Mouse (Mus musculus) left cerebral cortex, adult 2 months (tissue): ENCODE results near the gene Cd3e. TPM values are rescaled to one million over a fixed set of nuclear protein-coding genes. Genes with fewer than 3 reads are reported as not detected.

ENCODE experiments used
- DNase-seq, 2 experiments: peaks; one replicate each; pipeline ENCODE4 v3.0.0; 2021 to 2022; ENCODE audit warnings: low spot score in 2 of 2, mixed read lengths in 1 of 2; ENCODE audit errors: extremely low spot score in 1 of 2
- H3K27ac ChIP-seq: fragments of 200-600 bp; 2 replicates; pipeline ENCODE4 v1.8.1; 2022
- H3K4me3 ChIP-seq: fragments of 200-600 bp; 2 replicates; pipeline ENCODE4 v1.8.1; 2022
- CTCF ChIP-seq: fragments of 200-600 bp; IDR thresholded peaks from 2 replicates; pipeline ENCODE4 v1.8.1; 2022; ENCODE audit warnings: antibody characterized with exemption, mild to moderate bottlenecking, moderate library complexity
- intact Hi-C: fragments of 180-260 bp; cut with DNase I; formaldehyde crosslinking; loops from one replicate; pipeline ENCODE4 v1.15.1; 2025
- total RNA-seq, 2 experiments: library from RNA; stranded (reverse); gene quantifications; 2 replicates each; pipeline ENCODE4 v1.2.3; 2021

Gene Cd3e
- total RNA-seq, 2 experiments from 2014 or later = not detected

- intact Hi-C loops = no loop called here
- no peak overlapping the region for H3K4me3 ChIP-seq
- H3K27ac ChIP-seq = no peak overlapping the region
- DNase-seq = no peak
- TF ChIP-seq CTCF = no peak
Observed at GRCm38 (mm10) chr9:45011291-45011690, 1.9 kb upstream of the Cd3e start.

- no peak overlapping the region for H3K4me3 ChIP-seq
- TF ChIP-seq CTCF = no peak
- no peak overlapping the region for H3K27ac ChIP-seq
- no peak for DNase-seq
- intact Hi-C loops = no loop called here
Observed at GRCm38 (mm10) chr9:45010461-45010860, 1.0 kb upstream of the Cd3e start.

- DNase-seq = no peak
- Histone ChIP-seq H3K4me3 (no peak overlapping the region), H3K27ac (no peak overlapping the region)
- intact Hi-C loops = no loop called here
- TF ChIP-seq CTCF = no peak
Observed at GRCm38 (mm10) chr9:45008342-45008741, 1.1 kb downstream of the Cd3e start.

GRCm38 (mm10) chr9:45007404-45007803 is 2.0 kb downstream of the Cd3e start:
- no peak overlapping the region for H3K4me3 ChIP-seq
- DNase-seq = no peak
- no peak for TF ChIP-seq CTCF
- intact Hi-C loops = no loop called here
- H3K27ac ChIP-seq = no peak overlapping the region

GRCm38 (mm10) chr9:45000249-45000648 is 9.2 kb downstream of the Cd3e start:
- intact Hi-C loops = no loop called here
- no peak for TF ChIP-seq CTCF

GRCm38 (mm10) chr9:44999776-45000175 is 9.7 kb downstream of the Cd3e start:
- no peak overlapping the region for H3K4me3 ChIP-seq
- H3K27ac ChIP-seq = no peak overlapping the region
- intact Hi-C loops = no loop called here
- TF ChIP-seq CTCF = no peak
- no peak for DNase-seq

More at GRCm38 (mm10) chr9:45000249-45000648, 9.2 kb downstream of the Cd3e start:
- no peak for DNase-seq
- H3K4me3 ChIP-seq = no peak overlapping the region
- no peak overlapping the region for H3K27ac ChIP-seq

GRCm38 (mm10) chr9:44999171-44999570 is 10.3 kb downstream of the Cd3e start:
- no peak; the same call in 1 of the 2 replicates for TF ChIP-seq CTCF
- Histone ChIP-seq H3K27ac (no peak overlapping the region), H3K4me3 (no peak overlapping the region)
- no peak for DNase-seq
- intact Hi-C loops = no loop called here

GRCm38 (mm10) chr9:44998138-44998537 is 11.3 kb downstream of the Cd3e start:
- no peak for DNase-seq
- no peak for TF ChIP-seq CTCF
- H3K4me3 ChIP-seq = no peak overlapping the region
- intact Hi-C loops = no loop called here
- H3K27ac ChIP-seq = no peak overlapping the region

- H3K27ac ChIP-seq = no peak overlapping the region
- DNase-seq = no peak
- intact Hi-C loops = no loop called here
- no peak for TF ChIP-seq CTCF
- no peak overlapping the region for H3K4me3 ChIP-seq
Observed at GRCm38 (mm10) chr9:44996590-44996989, 12.8 kb downstream of the Cd3e start.

- Histone ChIP-seq H3K4me3 (no peak overlapping the region), H3K27ac (no peak overlapping the region)
- no peak for TF ChIP-seq CTCF
- DNase-seq = no peak
- intact Hi-C loops = no loop called here
Observed at GRCm38 (mm10) chr9:44994962-44995361, 14.5 kb downstream of the Cd3e start.

- intact Hi-C loops = no loop called here
- TF ChIP-seq CTCF = no peak
- no peak for DNase-seq
- H3K4me3 ChIP-seq = no peak overlapping the region
- H3K27ac ChIP-seq = no peak overlapping the region
Observed at GRCm38 (mm10) chr9:44993268-44993667, 16.2 kb downstream of the Cd3e start.

- intact Hi-C loops = no loop called here
- Histone ChIP-seq H3K4me3 (no peak overlapping the region), H3K27ac (no peak overlapping the region)
- no peak for TF ChIP-seq CTCF
- no peak for DNase-seq
Observed at GRCm38 (mm10) chr9:44992271-44992670, 17.2 kb downstream of the Cd3e start.

GRCm38 (mm10) chr9:44991821-44992220 is 17.6 kb downstream of the Cd3e start:
- no peak for DNase-seq
- Histone ChIP-seq H3K27ac (no peak overlapping the region), H3K4me3 (no peak overlapping the region)
- intact Hi-C loops = no loop called here
- no peak for TF ChIP-seq CTCF

- H3K4me3 ChIP-seq = no peak overlapping the region
- TF ChIP-seq CTCF = no peak
- no peak overlapping the region for H3K27ac ChIP-seq
- DNase-seq = no peak
- intact Hi-C loops = no loop called here
Observed at GRCm38 (mm10) chr9:44986976-44987375, 22.5 kb downstream of the Cd3e start.
